23 mouse cellular contexts compared by ENCODE assay signal in the genomic region with DNA sequence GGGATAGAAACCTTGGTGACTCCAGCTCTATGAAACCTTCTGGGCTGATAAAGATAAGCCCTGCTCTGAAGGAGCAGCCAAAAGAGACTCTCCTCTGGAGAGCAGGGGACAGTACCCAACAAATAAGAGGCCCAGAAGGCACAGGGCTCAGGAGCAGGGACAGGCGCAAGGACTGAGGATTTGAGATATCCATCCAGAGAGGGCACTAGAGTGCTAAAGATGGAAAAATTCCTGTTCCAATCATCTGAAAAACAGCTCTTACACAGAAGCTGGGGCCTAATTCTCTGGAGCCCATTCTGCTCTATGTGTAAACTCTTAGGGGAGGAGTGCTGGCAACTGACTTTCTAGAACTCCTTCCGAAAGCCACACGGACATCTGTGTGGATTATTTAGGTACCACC.
A peak's percentile ranks its signal among the peaks of the same experiment; 100 is the strongest.
DNase-seq lines count a peak whose midpoint lies in the region; ATAC-seq and TF ChIP-seq lines count a peak whose summit lies in the region.
"Had no signal": no experiment of that assay in that cellular context is flagged by ENCODE, and none has a peak within 500 bp of the region (broad histone marks: within the 10 kb centered on the region; RNA-seq: fewer than 3 reads in every experiment).

No protein-coding gene starts in this region.

- no peak for ATAC-seq in midbrain, postnatal 0 days (ENCODE audit: low FRiP score)

- no peak overlapping the region for H3K4me3 ChIP-seq in midbrain, postnatal 0 days (ENCODE audit: low read depth, low read length)
- no peak overlapping the region for H3K4me3 ChIP-seq in midbrain, embryonic 10.5 days
- H3K4me3 ChIP-seq: embryonic facial prominence, embryonic 12.5 days; erythroblast, embryonic 14.5 days; forebrain, embryonic 15.5 days; heart, embryonic 12.5 days; hindbrain, embryonic 13.5 days; midbrain, embryonic 12.5 days; myocyte had no signal

- H3K4me1 ChIP-seq in midbrain, postnatal 0 days (ENCODE audit: insufficient read depth, low read length), result no peaks in the 10 kb centered on the region
- H3K4me1 ChIP-seq in midbrain, embryonic 10.5 days, result peaks cover 17% of the 10 kb centered on the region
- H3K4me1 ChIP-seq: heart, embryonic 12.5 days had no signal

- 81% methylated on average over 3 of the region's 3 CpGs for WGBS in midbrain, postnatal 0 days
- WGBS in midbrain, embryonic 10.5 days, result 90% methylated on average over 3 of the region's 3 CpGs

- DNase-seq in embryo, embryonic 10.5 days (ENCODE audit: low spot score), result peak; percentile 17
- DNase-seq in embryo, embryonic 9.5 days (ENCODE audit: extremely low spot score), result no peak
- DNase-seq in kidney, adult 9 months, result peak; percentile 40
- DNase-seq in kidney, postnatal 25 days, result no peak
- DNase-seq in midbrain, postnatal 0 days (ENCODE audit: low spot score), result peak; percentile 15
- DNase-seq in midbrain, embryonic 10.5 days (ENCODE audit: low spot score), result no peak
- DNase-seq in gastrocnemius, adult 18-20 months (ENCODE audit: low spot score), result no peak
- DNase-seq in thymus, postnatal 10 days (ENCODE audit: low spot score in 2 of 2), result no peak
- DNase-seq: adrenal gland, postnatal 14 days; cerebellum, adult 2 months; heart, postnatal 14 days; lung, adult 18-20 months; right cerebral cortex, postnatal 25 days; thymus, adult 18-20 months had no signal

- no peak overlapping the region for H3K27ac ChIP-seq in midbrain, postnatal 0 days (ENCODE audit: low read depth, low read length)
- no peak overlapping the region for H3K27ac ChIP-seq in midbrain, embryonic 10.5 days (replicated peaks)
- H3K27ac ChIP-seq: embryonic facial prominence, embryonic 12.5 days; forebrain, embryonic 15.5 days; hindbrain, embryonic 13.5 days; macrophage; midbrain, embryonic 12.5 days had no signal

- no peaks in the 10 kb centered on the region for H3K27me3 ChIP-seq in midbrain, postnatal 0 days (ENCODE audit: insufficient read depth, low read length)
- no peaks in the 10 kb centered on the region for H3K27me3 ChIP-seq in midbrain, embryonic 10.5 days (ENCODE audit: low read depth, poor library complexity, severe bottlenecking)
- H3K27me3 ChIP-seq: embryonic facial prominence, embryonic 12.5 days; heart, embryonic 12.5 days; hindbrain, embryonic 13.5 days had no signal

- no peaks in the 10 kb centered on the region for H3K36me3 ChIP-seq in midbrain, postnatal 0 days (ENCODE audit: insufficient read depth, low read length)
- no peaks in the 10 kb centered on the region for H3K36me3 ChIP-seq in midbrain, embryonic 10.5 days
- H3K36me3 ChIP-seq: embryonic facial prominence, embryonic 12.5 days; forebrain, embryonic 15.5 days; heart, embryonic 12.5 days; hindbrain, embryonic 13.5 days; midbrain, embryonic 12.5 days had no signal

- H3K9ac ChIP-seq in midbrain, postnatal 0 days (replicated peaks; ENCODE audit: low read length, poor library complexity, severe bottlenecking), result no peak overlapping the region
- H3K9ac ChIP-seq: embryonic facial prominence, embryonic 12.5 days; forebrain, embryonic 15.5 days; heart, embryonic 12.5 days; hindbrain, embryonic 13.5 days; midbrain, embryonic 12.5 days had no signal

- TF ChIP-seq CTCF in midbrain, postnatal 0 days (IDR thresholded peaks at IDR 0.05), result no peak

- H3K4me2 ChIP-seq in midbrain, postnatal 0 days (ENCODE audit: low read depth, low read length, poor library complexity, severe bottlenecking), result no peak overlapping the region
- H3K4me2 ChIP-seq: embryonic facial prominence, embryonic 12.5 days; forebrain, embryonic 15.5 days; heart, embryonic 12.5 days; hindbrain, embryonic 13.5 days; liver, embryonic 11.5 days; midbrain, embryonic 12.5 days had no signal

- no peaks in the 10 kb centered on the region for H3K9me3 ChIP-seq in midbrain, postnatal 0 days (ENCODE audit: low read length)
- no peaks in the 10 kb centered on the region for H3K9me3 ChIP-seq in midbrain, embryonic 10.5 days (replicated peaks)
- H3K9me3 ChIP-seq: embryonic facial prominence, embryonic 12.5 days; forebrain, embryonic 15.5 days; heart, embryonic 12.5 days; hindbrain, embryonic 13.5 days; midbrain, embryonic 12.5 days had no signal

Comparison
In these comparisons a context has a peak if more than half of its experiments do, and no peak if none do; other contexts are left out.
1. DNase-seq: peak in embryo, embryonic 10.5 days (single experiment), kidney, adult 9 months (single experiment) and midbrain, postnatal 0 days (single experiment); none in embryo, embryonic 9.5 days (single experiment), kidney, postnatal 25 days (0 of 2), midbrain, embryonic 10.5 days (single experiment), gastrocnemius, adult 18-20 months (single experiment) and thymus, postnatal 10 days (0 of 2).